Mouse (Mus musculus): ENCODE measurements around the gene Car15. TPM values are rescaled to one million over a fixed set of nuclear protein-coding genes. Genes with fewer than 3 reads are reported as not detected.

The Car15 gene
- polyA plus RNA-seq, 1 experiment from 2014 or later: 2.3 TPM

DNA sequence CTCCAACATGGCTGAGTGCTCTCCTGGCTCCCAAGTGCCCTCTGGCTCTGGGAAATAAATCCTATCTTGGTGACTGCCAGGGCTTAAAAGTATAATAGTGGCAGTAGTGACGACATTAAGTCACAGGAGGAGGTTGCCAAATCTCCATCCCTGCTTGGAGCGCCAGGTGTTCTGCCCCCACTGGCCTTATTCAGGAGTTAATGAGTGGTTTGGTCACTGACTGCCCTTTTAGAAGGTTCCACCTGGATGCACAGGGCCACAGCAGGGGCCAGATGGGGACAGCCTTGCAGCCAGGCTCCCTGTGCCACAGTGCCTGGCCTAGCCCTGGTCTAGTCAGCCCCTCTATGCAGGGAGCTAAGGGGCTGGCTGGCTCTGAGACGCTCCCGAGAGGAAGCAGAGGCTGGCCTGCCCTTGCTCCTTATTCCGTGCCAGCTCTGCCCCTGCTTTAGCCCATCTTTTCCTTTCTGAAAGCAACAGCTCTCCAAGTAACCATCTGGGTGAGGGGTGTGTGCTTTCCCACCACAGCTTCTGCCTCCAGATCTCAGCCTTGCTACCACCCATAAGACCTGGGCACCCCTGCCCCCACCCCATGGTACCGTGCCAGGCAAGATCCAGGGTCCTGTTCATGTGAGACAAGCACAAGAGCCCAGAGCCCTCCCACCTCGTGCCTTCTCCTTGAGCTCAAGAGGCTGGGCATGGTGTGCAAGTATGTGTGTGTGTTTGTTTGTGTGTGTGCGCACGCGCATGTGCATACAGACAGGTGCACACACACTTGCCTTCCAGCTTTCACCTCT, 7.6 kb downstream of the Car15 start:
- H3K4me3 ChIP-seq (ENCODE audit: low read depth, low read length): no peak overlapping the region
- ATAC-seq (ENCODE audit: low FRiP score): no peak
- no peak overlapping the region for H3K27ac ChIP-seq (ENCODE audit: low read depth, low read length)
- DNase-seq (ENCODE audit: low spot score, missing footprints): no peak
- H3K4me1 ChIP-seq (ENCODE audit: control insufficient read depth, insufficient read depth, low read length): peaks cover 6% of the 10 kb centered on the region
- 55% methylated on average over 10 of the region's 10 CpGs for WGBS
- peaks cover 52% of the 10 kb centered on the region for H3K27me3 ChIP-seq (ENCODE audit: control insufficient read depth, insufficient read depth, low read length)
- no peak overlapping the region for H3K9ac ChIP-seq (ENCODE audit: low read length)
- no peak overlapping the region for H3K4me2 ChIP-seq
- H3K9me3 ChIP-seq (ENCODE audit: control insufficient read depth, low read length): no peaks in the 10 kb centered on the region
- H3K36me3 ChIP-seq (ENCODE audit: control insufficient read depth, insufficient read depth, low read length): no peaks in the 10 kb centered on the region

DNA sequence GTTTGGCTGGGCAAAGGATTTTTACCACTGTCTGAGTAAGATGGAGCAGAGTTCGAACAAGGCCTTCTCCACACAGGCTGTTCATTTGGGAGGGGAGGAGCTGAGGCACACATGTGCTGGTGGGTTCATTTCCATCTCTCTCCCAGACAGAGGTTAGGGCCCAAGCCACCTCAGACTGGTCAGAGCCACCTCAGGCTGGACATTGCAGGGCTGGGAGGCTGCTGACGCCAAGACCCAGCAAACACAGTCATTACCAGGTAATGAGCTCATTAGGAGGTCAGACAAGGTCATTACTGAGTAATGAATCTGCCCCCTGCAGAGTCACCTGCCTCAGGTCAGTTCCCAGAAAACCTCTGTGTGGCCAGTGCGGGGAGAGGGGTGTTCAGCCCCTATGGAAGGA, 9.3 kb downstream of the Car15 start:
- Histone ChIP-seq H3K9me3 (ENCODE audit: control insufficient read depth, low read length) (no peaks in the 10 kb centered on the region), H3K4me1 (ENCODE audit: control insufficient read depth, insufficient read depth, low read length) (peaks cover 4% of the 10 kb centered on the region; the same call in 1 of the 2 replicates), H3K27me3 (ENCODE audit: control insufficient read depth, insufficient read depth, low read length) (peaks cover 35% of the 10 kb centered on the region), H3K4me3 (ENCODE audit: low read depth, low read length) (no peak overlapping the region), H3K36me3 (ENCODE audit: control insufficient read depth, insufficient read depth, low read length) (no peaks in the 10 kb centered on the region), H3K9ac (ENCODE audit: low read length) (no peak overlapping the region), H3K4me2 (no peak overlapping the region), H3K27ac (ENCODE audit: low read depth, low read length) (no peak overlapping the region)
- 74% methylated on average over 3 of the region's 3 CpGs for WGBS
- no peak for ATAC-seq (ENCODE audit: low FRiP score)
- no peak for DNase-seq (ENCODE audit: low spot score, missing footprints)

DNA sequence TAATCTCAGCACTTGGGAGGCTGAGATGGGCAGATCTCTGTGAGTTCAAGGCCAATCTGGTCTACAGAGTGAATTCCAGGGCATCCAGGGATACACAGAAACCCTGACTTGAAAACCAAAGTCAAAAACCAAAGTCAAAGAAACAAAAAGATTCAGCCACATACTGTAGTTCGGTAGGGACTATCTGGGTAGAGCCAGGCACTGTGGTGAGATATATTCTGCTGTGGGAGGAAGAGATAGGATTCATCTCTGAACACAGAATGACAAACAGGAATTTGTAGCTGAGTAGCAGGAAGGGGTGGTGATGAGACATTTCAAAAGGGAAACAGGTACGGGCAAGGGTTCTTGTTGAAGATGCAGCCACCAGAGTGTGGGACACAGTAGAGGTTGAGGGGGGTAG, 9.9 kb downstream of the Car15 start:
- ATAC-seq (ENCODE audit: low FRiP score): no peak
- Histone ChIP-seq H3K4me1 (ENCODE audit: control insufficient read depth, insufficient read depth, low read length) (peaks cover 3% of the 10 kb centered on the region; the same call in 1 of the 2 replicates), H3K27ac (ENCODE audit: low read depth, low read length) (no peak overlapping the region), H3K27me3 (ENCODE audit: control insufficient read depth, insufficient read depth, low read length) (peaks cover 29% of the 10 kb centered on the region), H3K9ac (ENCODE audit: low read length) (no peak overlapping the region), H3K9me3 (ENCODE audit: control insufficient read depth, low read length) (no peaks in the 10 kb centered on the region), H3K4me2 (no peak overlapping the region), H3K36me3 (ENCODE audit: control insufficient read depth, insufficient read depth, low read length) (no peaks in the 10 kb centered on the region), H3K4me3 (ENCODE audit: low read depth, low read length) (no peak overlapping the region)
- 90% methylated on average over 2 of the region's 2 CpGs for WGBS
- no peak for DNase-seq (ENCODE audit: low spot score, missing footprints)

- Histone ChIP-seq H3K36me3 (ENCODE audit: control insufficient read depth, insufficient read depth, low read length) (no peaks in the 10 kb centered on the region), H3K4me1 (ENCODE audit: control insufficient read depth, insufficient read depth, low read length) (no peaks in the 10 kb centered on the region), H3K4me2 (no peak overlapping the region), H3K9ac (ENCODE audit: low read length) (no peak overlapping the region), H3K4me3 (ENCODE audit: low read depth, low read length) (no peak overlapping the region), H3K27ac (ENCODE audit: low read depth, low read length) (no peak overlapping the region), H3K27me3 (ENCODE audit: control insufficient read depth, insufficient read depth, low read length) (peaks cover 12% of the 10 kb centered on the region), H3K9me3 (ENCODE audit: control insufficient read depth, low read length) (no peaks in the 10 kb centered on the region)
- DNase-seq (ENCODE audit: low spot score, missing footprints) (no peak), ATAC-seq (ENCODE audit: low FRiP score) (no peak)
- WGBS: 77% methylated on average over 2 of the region's 2 CpGs
Observed at GRCm38 (mm10) chr16:17826500-17826899, 11.7 kb downstream of the Car15 start.

DNA sequence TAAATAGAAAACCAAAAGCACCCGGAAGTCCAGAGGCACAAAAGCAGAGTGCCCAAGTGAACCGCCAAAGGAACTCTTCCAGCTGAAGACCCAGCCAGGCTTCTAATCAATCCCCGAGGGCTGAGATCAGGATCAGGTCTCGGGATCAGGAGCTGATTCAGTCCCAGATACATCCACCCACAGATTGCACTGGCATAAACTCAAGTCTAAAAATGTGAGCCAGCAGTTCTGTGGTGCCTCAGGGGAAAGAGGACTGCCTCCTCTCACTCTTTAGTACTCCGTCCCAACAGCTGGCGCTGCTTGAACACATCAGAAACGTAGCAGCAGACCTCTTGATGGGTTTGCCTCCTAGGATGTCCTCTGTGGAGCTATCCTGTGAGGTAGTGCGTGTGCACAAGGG, 21.6 kb downstream of the Car15 start:
- peaks cover 2% of the 10 kb centered on the region; the same call in 1 of the 2 replicates for H3K4me1 ChIP-seq (ENCODE audit: control insufficient read depth, insufficient read depth, low read length)
- ATAC-seq (ENCODE audit: low FRiP score): no peak

DNA sequence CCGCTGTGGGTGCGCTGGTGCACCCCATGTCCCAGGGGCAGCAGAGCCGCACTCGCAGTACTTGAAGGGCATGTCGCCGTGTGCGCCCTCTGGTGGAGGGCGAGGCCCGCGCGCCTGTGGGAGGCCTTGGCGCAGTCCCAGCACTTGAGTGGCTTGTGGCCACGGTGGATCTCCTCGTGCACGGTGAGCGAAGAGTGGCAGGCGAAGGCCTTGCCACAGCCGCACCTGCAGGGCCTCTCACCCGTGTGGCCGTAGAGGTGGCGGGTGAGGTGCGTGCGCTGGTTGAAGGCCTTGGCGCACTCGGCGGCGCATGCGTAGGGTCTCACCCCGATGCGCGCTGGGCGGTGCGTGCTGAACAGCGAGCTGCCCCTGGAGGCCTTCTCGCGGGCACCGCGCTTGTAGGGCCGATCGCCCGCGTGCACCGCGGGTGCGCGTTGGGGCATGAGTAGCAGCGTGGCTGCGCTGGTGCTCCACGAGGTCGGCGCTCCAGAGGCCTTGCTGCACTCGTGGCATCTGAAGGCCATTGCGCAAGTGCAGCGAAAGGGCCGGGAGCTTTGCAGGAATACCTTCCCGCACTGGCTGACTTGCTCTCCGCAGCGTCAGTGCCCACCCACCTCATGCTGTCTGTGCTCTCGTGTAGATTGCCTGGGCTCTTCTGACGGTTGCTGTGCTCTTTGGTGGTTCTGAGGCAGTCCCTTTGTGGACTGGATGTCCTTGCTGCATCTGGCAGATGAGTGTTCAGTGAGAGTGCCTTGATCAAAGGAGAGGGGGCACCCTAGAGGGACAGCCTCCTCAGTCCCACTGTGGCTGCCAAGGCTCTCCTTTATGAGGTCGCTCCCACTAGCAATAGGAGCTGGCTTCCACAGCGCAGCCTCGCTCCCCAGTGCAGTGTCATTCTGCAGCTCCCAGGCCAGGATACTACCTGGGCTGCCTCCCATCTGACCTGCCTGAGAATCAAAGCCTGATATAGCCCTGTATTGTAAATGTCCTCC, 22.5 kb downstream of the Car15 start:
- no peaks in the 10 kb centered on the region for H3K9me3 ChIP-seq (ENCODE audit: control insufficient read depth, low read length)
- peak overlapping the region; percentile 44 for H3K4me3 ChIP-seq (ENCODE audit: low read depth, low read length)
- peak; percentile 88 for ATAC-seq (ENCODE audit: low FRiP score)
- peaks cover 28% of the 10 kb centered on the region for H3K27me3 ChIP-seq (ENCODE audit: control insufficient read depth, insufficient read depth, low read length)
- peaks cover 2% of the 10 kb centered on the region; the same call in 1 of the 2 replicates for H3K4me1 ChIP-seq (ENCODE audit: control insufficient read depth, insufficient read depth, low read length)
- 1% methylated on average over 63 of the region's 63 CpGs for WGBS
- peak overlapping the region; percentile 89 for H3K4me2 ChIP-seq
- H3K27ac ChIP-seq (ENCODE audit: low read depth, low read length): no peak overlapping the region
- H3K9ac ChIP-seq (ENCODE audit: low read length): peak overlapping the region; percentile 75
- no peaks in the 10 kb centered on the region for H3K36me3 ChIP-seq (ENCODE audit: control insufficient read depth, insufficient read depth, low read length)
- DNase-seq (ENCODE audit: low spot score, missing footprints): peak; percentile 98

More for the DNA sequence above, 21.6 kb downstream of the Car15 start:
- H3K9ac ChIP-seq (ENCODE audit: low read length): no peak overlapping the region
- no peak overlapping the region for H3K4me2 ChIP-seq
- H3K27me3 ChIP-seq (ENCODE audit: control insufficient read depth, insufficient read depth, low read length): peaks cover 28% of the 10 kb centered on the region
- no peaks in the 10 kb centered on the region for H3K36me3 ChIP-seq (ENCODE audit: control insufficient read depth, insufficient read depth, low read length)
- H3K4me3 ChIP-seq (ENCODE audit: low read depth, low read length): no peak overlapping the region
- no peaks in the 10 kb centered on the region for H3K9me3 ChIP-seq (ENCODE audit: control insufficient read depth, low read length)
- H3K27ac ChIP-seq (ENCODE audit: low read depth, low read length): no peak overlapping the region
- WGBS: 77% methylated on average over 8 of the region's 8 CpGs
- peak; percentile 17 for DNase-seq (ENCODE audit: low spot score, missing footprints)

DNA sequence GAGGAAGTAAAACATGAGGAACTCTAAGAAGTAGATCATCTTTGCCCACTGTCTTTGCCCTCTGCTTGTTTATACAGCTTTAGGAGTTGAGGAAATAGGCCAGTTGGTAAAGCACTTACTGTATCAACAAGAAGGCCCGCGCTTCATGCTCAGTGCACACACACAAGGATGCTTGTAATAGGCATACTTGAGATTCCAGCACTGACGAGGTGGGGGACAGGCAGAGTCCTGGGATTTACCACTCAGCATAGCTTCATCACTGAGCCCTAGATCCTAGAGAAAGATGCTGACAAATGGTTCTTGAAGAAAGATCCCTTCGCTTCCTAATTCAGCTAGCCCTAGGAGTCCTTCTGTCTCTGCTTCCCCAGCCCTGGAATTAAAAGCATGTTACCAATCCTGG, 25.0 kb downstream of the Car15 start:
- Histone ChIP-seq H3K4me3 (ENCODE audit: low read depth, low read length) (no peak overlapping the region), H3K27me3 (ENCODE audit: control insufficient read depth, insufficient read depth, low read length) (peaks cover 34% of the 10 kb centered on the region), H3K9ac (ENCODE audit: low read length) (no peak overlapping the region), H3K4me2 (no peak overlapping the region), H3K27ac (ENCODE audit: low read depth, low read length) (no peak overlapping the region), H3K9me3 (ENCODE audit: control insufficient read depth, low read length) (no peaks in the 10 kb centered on the region), H3K36me3 (ENCODE audit: control insufficient read depth, insufficient read depth, low read length) (no peaks in the 10 kb centered on the region), H3K4me1 (ENCODE audit: control insufficient read depth, insufficient read depth, low read length) (peaks cover 4% of the 10 kb centered on the region; the same call in 1 of the 2 replicates)
- DNase-seq (ENCODE audit: low spot score, missing footprints): no peak
- no peak for ATAC-seq (ENCODE audit: low FRiP score)
- WGBS: 58% methylated on average over 4 of the region's 4 CpGs

DNA sequence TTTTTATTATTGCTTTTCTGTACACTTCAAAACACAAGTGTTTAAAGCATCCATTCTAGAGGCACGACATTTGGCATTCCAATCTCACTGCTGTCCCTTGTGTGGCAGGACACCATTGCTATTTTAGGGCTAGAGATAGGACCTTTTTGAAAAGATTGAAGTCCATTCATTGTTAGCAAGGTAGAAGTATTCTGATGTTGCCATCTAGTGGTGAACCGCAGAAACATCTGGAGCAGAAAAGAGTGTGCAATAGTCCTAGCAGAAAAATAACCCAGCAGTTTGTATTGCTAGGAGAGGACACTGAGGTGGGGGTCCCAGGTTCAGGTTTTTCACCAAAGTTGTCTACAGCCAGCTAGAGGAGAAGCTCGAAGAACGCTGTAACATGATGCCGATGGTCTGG, 26.0 kb downstream of the Car15 start:
- 5% methylated on average over 5 of the region's 5 CpGs for WGBS
- H3K4me3 ChIP-seq (ENCODE audit: low read depth, low read length): no peak overlapping the region
- ATAC-seq (ENCODE audit: low FRiP score) (no peak), DNase-seq (ENCODE audit: low spot score, missing footprints) (peak; percentile 92)
- H3K9me3 ChIP-seq (ENCODE audit: control insufficient read depth, low read length): no peaks in the 10 kb centered on the region
- no peak overlapping the region for H3K9ac ChIP-seq (ENCODE audit: low read length)
- H3K36me3 ChIP-seq (ENCODE audit: control insufficient read depth, insufficient read depth, low read length): no peaks in the 10 kb centered on the region
- no peak overlapping the region for H3K27ac ChIP-seq (ENCODE audit: low read depth, low read length)
- no peak overlapping the region for H3K4me2 ChIP-seq
- peaks cover 8% of the 10 kb centered on the region for H3K4me1 ChIP-seq (ENCODE audit: control insufficient read depth, insufficient read depth, low read length)
- H3K27me3 ChIP-seq (ENCODE audit: control insufficient read depth, insufficient read depth, low read length): peaks cover 35% of the 10 kb centered on the region

DNA sequence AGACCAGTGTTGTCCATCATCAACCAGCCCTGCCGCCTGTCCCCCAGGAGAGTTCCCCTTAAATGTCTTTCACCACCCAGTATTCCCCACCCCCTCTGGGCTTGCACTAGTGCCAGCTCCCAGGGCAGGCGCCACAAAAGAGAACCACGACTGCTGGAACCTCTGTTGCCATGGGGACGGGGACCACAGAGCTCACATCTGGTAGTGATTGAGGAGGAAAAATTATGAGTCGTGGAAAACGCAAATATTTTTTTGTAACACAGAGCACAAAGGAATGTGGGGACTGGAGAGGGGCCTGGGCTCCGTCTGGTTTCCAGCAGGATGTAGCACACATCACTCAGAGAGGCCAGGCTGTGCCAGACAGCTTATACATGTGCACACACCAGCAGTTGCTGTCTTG, 28.5 kb downstream of the Car15 start:
- H3K9me3 ChIP-seq (ENCODE audit: control insufficient read depth, low read length): no peaks in the 10 kb centered on the region
- 39% methylated on average over 7 of the region's 7 CpGs for WGBS
- ATAC-seq (ENCODE audit: low FRiP score): no peak
- peaks cover 18% of the 10 kb centered on the region for H3K4me1 ChIP-seq (ENCODE audit: control insufficient read depth, insufficient read depth, low read length)
- no peak overlapping the region for H3K4me2 ChIP-seq
- no peak overlapping the region for H3K9ac ChIP-seq (ENCODE audit: low read length)
- no peak for DNase-seq (ENCODE audit: low spot score, missing footprints)
- H3K4me3 ChIP-seq (ENCODE audit: low read depth, low read length): no peak overlapping the region
- no peak overlapping the region for H3K27ac ChIP-seq (ENCODE audit: low read depth, low read length)
- H3K36me3 ChIP-seq (ENCODE audit: control insufficient read depth, insufficient read depth, low read length): no peaks in the 10 kb centered on the region
- peaks cover 42% of the 10 kb centered on the region for H3K27me3 ChIP-seq (ENCODE audit: control insufficient read depth, insufficient read depth, low read length)

Data from midbrain, embryonic 11.5 days (tissue).